Mouse (Mus musculus): ENCODE measurements at regions not wholly inside any gene's neighbourhood (a gene's known extent, or its start where the extent isn't known, plus 50 kb on each side); places are given as distances from the start of the nearest gene placed in this dataset.

DNA sequence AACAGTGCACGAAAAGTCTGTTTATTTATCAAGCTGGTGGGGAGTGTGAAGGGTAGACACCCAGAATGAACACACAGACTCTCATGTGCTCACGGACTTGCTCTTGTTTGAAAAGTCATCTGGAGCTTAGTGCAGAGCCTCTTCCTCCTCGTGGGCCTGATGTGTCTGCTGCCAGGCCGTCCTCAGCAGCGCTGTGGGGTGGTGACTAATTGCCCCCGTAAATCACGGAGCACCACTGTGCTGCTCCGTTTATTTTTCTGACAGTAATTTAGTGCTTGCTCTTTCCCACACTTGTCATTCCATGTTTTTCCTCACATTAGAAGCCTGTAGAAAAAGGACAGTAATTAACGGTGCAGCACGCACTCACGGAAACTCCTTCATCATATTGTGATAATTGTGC, 51.2 kb upstream of the Gm17304 start:
- ChIA-PET POLR2A (interaction anchor here in 1 of 4 experiments (1.0 kb wide), 1 partner anchor 17 kb away, joined by 3 read pairs; no protein-coding TSS in a partner anchor), CTCF (interaction anchor here in 1 of 4 experiments (0.5 kb wide), 1 partner anchor 85 kb away, joined by 8 read pairs; no protein-coding TSS in a partner anchor)

DNA sequence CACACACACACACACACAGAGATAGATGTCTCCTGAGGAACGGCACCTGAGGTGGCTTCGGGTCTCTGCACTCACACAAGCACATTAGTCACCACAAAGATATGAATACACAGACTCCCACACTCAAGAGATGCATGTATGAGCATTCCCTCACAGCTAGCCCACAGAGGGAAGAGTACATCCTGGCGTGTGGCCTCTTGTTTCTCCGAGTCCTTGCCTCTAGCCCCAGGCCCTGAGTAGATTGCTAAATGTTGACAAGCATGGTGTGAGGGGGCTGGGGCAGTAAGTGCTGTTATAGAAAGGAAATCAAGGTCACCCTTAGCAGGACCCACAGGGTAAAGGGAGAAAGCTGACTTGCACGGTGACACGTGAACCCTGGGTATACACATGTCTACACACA, 69.6 kb upstream of the Gm17304 start:
- CTCF ChIA-PET, result no interaction called here
- POLR2A ChIA-PET, result no interaction called here

DNA sequence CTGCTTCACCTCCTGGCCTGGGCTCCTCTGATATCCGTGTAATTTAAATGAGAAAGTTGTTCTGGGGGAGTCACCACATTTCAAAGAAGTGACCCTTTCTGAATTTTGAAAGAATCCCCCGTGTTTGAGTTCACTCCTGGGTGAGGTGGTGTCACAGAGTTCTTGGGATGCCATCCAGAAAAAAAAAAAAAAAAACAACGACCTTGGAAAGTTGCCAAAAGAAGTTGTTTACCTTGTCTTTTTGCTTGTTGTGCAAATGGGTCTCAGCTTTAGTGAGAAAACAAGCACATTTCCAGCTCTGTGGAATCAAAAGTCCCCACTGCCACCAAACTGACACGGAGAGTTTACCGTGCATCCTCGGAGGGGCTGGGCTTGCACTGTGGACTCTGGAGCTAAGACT, 71.7 kb upstream of the Gm17304 start:
- POLR2A ChIA-PET, result interaction anchor here in 3 of 4 experiments (0.6 to 0.8 kb wide), 3 partner anchors 9 to 38 kb away, joined by 3 to 4 read pairs (median 4); no protein-coding TSS in a partner anchor
- CTCF ChIA-PET, result interaction anchor here in 1 of 4 experiments (1.0 kb wide), 1 partner anchor 37 kb away, joined by 4 read pairs; no protein-coding TSS in a partner anchor

DNA sequence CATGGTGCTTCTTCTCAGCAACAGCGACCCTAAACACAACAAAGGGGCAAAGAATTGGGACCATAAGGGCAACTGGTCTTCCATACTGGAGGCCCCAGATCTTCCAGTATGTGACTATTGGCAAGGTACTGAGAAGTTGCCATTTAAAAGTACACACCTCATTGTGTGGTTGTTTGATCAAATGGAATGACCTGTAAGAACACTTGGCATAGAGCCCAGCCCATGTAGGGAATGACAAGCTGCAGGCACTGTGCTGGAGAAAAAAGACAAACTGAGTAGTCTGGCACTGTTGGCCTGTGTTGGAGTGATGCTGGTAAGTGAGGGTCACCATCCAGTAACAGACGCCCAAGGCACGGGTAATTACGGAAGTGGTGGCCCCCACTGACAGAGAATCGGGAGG, 72.8 kb upstream of the Gm17304 start:
- ChIA-PET POLR2A (no interaction called here), CTCF (no interaction called here)

DNA sequence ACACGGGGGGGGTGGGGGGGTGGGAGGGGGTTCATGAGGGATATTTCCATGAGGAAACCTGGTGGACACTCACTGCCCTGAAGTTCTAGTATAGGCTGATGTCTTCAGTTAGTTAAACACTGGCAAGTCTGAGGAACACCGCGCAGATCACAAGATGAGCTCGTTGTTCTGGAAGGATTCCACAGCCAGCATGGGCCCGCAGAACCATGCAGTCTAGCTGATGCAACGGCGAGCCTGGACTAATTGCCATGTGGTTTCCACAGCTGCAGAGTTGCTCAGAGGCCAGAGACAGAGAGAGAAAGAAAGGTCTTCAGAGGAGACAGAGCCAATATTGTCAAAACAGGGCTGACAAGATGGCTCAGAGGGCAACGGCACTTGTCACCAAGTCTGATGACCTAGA, 70.8 kb upstream of the Barhl2 start:
- ChIA-PET CTCF (no interaction called here), POLR2A (interaction anchor here in 2 of 4 experiments (0.6 to 0.7 kb wide), 2 partner anchors 8 to 9 kb away, joined by 3 to 4 read pairs; no protein-coding TSS in a partner anchor)

DNA sequence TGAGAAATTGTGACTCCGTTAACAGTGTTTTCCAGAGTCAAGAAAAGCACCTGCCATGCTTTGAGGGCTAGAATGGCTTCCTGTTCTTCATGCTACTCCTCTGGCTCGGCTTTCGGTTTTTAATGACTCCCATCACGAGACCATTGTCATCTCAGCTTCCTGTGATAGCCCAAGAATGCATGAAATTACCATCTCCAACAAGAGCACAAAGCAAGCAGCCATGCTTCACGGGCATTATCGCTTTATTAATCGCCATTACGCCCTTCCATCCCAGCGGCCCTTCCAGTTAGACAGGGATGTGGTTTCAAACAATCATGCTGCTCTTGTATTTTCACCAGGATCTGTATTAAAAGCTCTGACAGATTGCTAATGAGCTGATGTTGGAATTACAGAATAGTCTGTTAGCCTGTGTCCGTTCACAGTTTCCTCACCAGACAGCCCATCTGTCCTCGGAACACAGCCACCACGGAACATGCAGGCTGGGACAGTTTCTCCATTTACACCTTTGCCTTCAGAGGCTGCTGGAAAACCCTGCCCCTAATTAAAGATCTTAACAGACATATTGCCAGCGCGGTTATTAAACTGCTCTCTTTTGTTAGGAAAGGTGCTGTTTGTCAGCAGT, 69.5 kb upstream of the Barhl2 start:
- ChIA-PET CTCF (no interaction called here), POLR2A (no interaction called here)

DNA sequence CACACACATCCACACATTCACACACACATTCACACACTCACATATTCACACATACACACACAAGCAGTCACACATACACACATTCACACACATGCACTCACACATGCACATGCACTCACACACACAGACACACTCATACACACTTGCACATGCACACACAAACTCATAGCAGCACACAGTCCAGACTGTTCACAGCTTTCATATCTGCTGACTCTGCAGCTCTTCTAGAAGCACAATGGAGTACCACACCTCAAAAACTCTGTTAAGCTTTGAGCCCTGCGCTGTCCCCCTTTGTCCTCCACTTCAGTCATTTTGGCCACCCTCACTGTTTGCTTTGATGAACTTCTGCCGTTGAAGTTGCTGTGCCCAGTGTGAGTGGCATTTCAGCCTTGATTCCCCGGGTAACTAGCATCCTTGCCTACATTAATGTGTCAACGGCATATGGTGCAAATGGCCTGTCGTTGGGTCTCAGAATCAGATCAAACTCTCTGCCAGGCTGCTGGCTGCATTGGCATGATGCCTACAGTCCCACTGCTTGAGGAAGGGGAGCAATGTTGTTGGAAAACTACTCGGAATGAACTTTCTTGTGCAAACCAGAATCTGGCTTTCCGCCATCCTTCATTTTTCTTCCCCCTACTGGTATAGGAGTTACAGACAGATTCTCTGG, 54.6 kb upstream of the Barhl2 start:
- ChIA-PET POLR2A (no interaction called here), CTCF (interaction anchor here in 1 of 4 experiments (0.6 kb wide), 1 partner anchor 71 kb away, joined by 3 read pairs; no protein-coding TSS in a partner anchor)

DNA sequence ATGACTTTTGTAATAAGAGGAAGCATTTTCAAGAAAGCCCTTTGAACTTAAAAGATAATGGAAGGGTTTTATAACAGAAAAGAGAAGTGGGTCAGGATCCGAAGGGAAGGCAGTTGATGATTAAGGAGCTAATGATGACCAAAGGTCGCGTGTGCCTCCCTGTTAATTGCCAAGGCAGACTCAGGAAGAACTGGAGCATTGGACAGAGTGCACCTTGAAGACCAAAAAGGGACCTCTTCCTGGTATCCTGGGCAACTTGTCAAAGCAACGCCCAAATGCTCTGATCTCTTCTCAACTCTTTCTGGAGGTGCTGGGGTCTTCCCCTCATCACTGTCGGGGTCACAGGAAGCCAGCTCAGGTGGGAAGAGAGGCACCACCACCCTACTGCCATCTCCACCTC, 49.9 kb upstream of the Barhl2 start:
- CTCF ChIA-PET, result no interaction called here
- POLR2A ChIA-PET, result interaction anchor here in 1 of 4 experiments (0.7 kb wide), 1 partner anchor 433 kb away, joined by 4 read pairs; no protein-coding TSS in a partner anchor
